Mouse (Mus musculus): ENCODE measurements at regions not wholly inside any gene's neighbourhood (a gene's known extent, or its start where the extent isn't known, plus 50 kb on each side); places are given as distances from the start of the nearest gene placed in this dataset.

GRCm38 (mm10) chr9:101438564-101439180 lies 187.1 kb upstream of the Ppp2r3a start:
- H3K9ac ChIP-seq: no peak overlapping the region
- no peaks in the 10 kb centered on the region for H3K9me3 ChIP-seq (replicated peaks)
- DNase-seq (no peak), ATAC-seq (ENCODE audit: low read depth) (no peak)
- H3K27ac ChIP-seq: no peak overlapping the region
- no peaks in the 10 kb centered on the region for H3K4me1 ChIP-seq (replicated peaks)
- H3K27me3 ChIP-seq: no peaks in the 10 kb centered on the region
- H3K36me3 ChIP-seq: no peaks in the 10 kb centered on the region
- 47% methylated on average over 12 of the region's 12 CpGs for WGBS (ENCODE audit: insufficient replicate concordance)
- no peak overlapping the region for H3K4me3 ChIP-seq (replicated peaks)
- no peak overlapping the region for H3K4me2 ChIP-seq

GRCm38 (mm10) chr9:101424974-101425670 lies 173.5 kb upstream of the Ppp2r3a start:
- H3K36me3 ChIP-seq: no peaks in the 10 kb centered on the region
- H3K27ac ChIP-seq: no peak overlapping the region
- H3K4me2 ChIP-seq: no peak overlapping the region
- H3K4me3 ChIP-seq (replicated peaks): no peak overlapping the region
- no peaks in the 10 kb centered on the region for H3K27me3 ChIP-seq
- H3K4me1 ChIP-seq (replicated peaks): no peaks in the 10 kb centered on the region
- no peak overlapping the region for H3K9ac ChIP-seq
- ATAC-seq (ENCODE audit: low read depth) (no peak), DNase-seq (no peak)
- 69% methylated on average over 12 of the region's 12 CpGs for WGBS (ENCODE audit: insufficient replicate concordance)
- H3K9me3 ChIP-seq (replicated peaks): no peaks in the 10 kb centered on the region; the same call in 1 of the 2 replicates

GRCm38 (mm10) chr9:101423041-101423440 lies 171.4 kb upstream of the Ppp2r3a start:
- no peak overlapping the region for H3K4me2 ChIP-seq
- no peaks in the 10 kb centered on the region for H3K4me1 ChIP-seq (replicated peaks)
- H3K4me3 ChIP-seq (replicated peaks): no peak overlapping the region
- WGBS (ENCODE audit: insufficient replicate concordance): 79% methylated on average over 5 of the region's 5 CpGs
- H3K9ac ChIP-seq: no peak overlapping the region
- H3K9me3 ChIP-seq (replicated peaks): no peaks in the 10 kb centered on the region; the same call in 1 of the 2 replicates
- ATAC-seq (ENCODE audit: low read depth) (no peak), DNase-seq (no peak)
- no peak overlapping the region for H3K27ac ChIP-seq
- no peaks in the 10 kb centered on the region for H3K27me3 ChIP-seq
- no peaks in the 10 kb centered on the region for H3K36me3 ChIP-seq

GRCm38 (mm10) chr9:101422006-101422405 lies 170.4 kb upstream of the Ppp2r3a start:
- Histone ChIP-seq H3K4me3 (replicated peaks) (no peak overlapping the region), H3K9me3 (replicated peaks) (no peaks in the 10 kb centered on the region; the same call in 1 of the 2 replicates), H3K9ac (no peak overlapping the region), H3K27ac (no peak overlapping the region), H3K4me1 (replicated peaks) (no peaks in the 10 kb centered on the region), H3K27me3 (no peaks in the 10 kb centered on the region), H3K4me2 (no peak overlapping the region), H3K36me3 (no peaks in the 10 kb centered on the region)
- WGBS (ENCODE audit: insufficient replicate concordance): 75% methylated on average over 11 of the region's 11 CpGs
- no peak for ATAC-seq (ENCODE audit: low read depth)
- DNase-seq: no peak

- Histone ChIP-seq H3K4me1 (replicated peaks) (no peaks in the 10 kb centered on the region), H3K4me3 (replicated peaks) (no peak overlapping the region), H3K9me3 (replicated peaks) (no peaks in the 10 kb centered on the region; the same call in 1 of the 2 replicates), H3K27ac (no peak overlapping the region), H3K9ac (no peak overlapping the region), H3K27me3 (no peaks in the 10 kb centered on the region), H3K4me2 (no peak overlapping the region), H3K36me3 (no peaks in the 10 kb centered on the region)
- no peak for DNase-seq
- WGBS (ENCODE audit: insufficient replicate concordance): 79% methylated on average over 7 of the region's 7 CpGs
- ATAC-seq (ENCODE audit: low read depth): no peak
Observed at GRCm38 (mm10) chr9:101421136-101421535, 169.5 kb upstream of the Ppp2r3a start.

- no peak for DNase-seq
- no peaks in the 10 kb centered on the region for H3K4me1 ChIP-seq (replicated peaks)
- no peak overlapping the region for H3K9ac ChIP-seq
- no peaks in the 10 kb centered on the region for H3K36me3 ChIP-seq
- ATAC-seq (ENCODE audit: low read depth): no peak
- WGBS (ENCODE audit: insufficient replicate concordance): 65% methylated on average over 4 of the region's 4 CpGs
- H3K4me3 ChIP-seq (replicated peaks): no peak overlapping the region
- H3K27ac ChIP-seq: no peak overlapping the region
- no peaks in the 10 kb centered on the region; the same call in 1 of the 2 replicates for H3K9me3 ChIP-seq (replicated peaks)
- H3K4me2 ChIP-seq: no peak overlapping the region
- H3K27me3 ChIP-seq: no peaks in the 10 kb centered on the region
Observed at GRCm38 (mm10) chr9:101420181-101420580, 168.6 kb upstream of the Ppp2r3a start.

GRCm38 (mm10) chr9:101417660-101418059 lies 166.1 kb upstream of the Ppp2r3a start:
- H3K4me1 ChIP-seq (replicated peaks): no peaks in the 10 kb centered on the region
- H3K36me3 ChIP-seq: no peaks in the 10 kb centered on the region
- H3K4me2 ChIP-seq: no peak overlapping the region
- H3K27me3 ChIP-seq: no peaks in the 10 kb centered on the region
- H3K9ac ChIP-seq: no peak overlapping the region
- DNase-seq (no peak), ATAC-seq (ENCODE audit: low read depth) (no peak)
- no peak overlapping the region for H3K4me3 ChIP-seq (replicated peaks)
- no peak overlapping the region for H3K27ac ChIP-seq
- 61% methylated on average over 2 of the region's 2 CpGs for WGBS (ENCODE audit: insufficient replicate concordance)
- no peaks in the 10 kb centered on the region; the same call in 1 of the 2 replicates for H3K9me3 ChIP-seq (replicated peaks)

GRCm38 (mm10) chr9:101416321-101416720 lies 164.7 kb upstream of the Ppp2r3a start:
- Histone ChIP-seq H3K27me3 (no peaks in the 10 kb centered on the region), H3K4me2 (no peak overlapping the region), H3K36me3 (no peaks in the 10 kb centered on the region), H3K4me3 (replicated peaks) (no peak overlapping the region), H3K4me1 (replicated peaks) (no peaks in the 10 kb centered on the region), H3K27ac (no peak overlapping the region), H3K9ac (no peak overlapping the region), H3K9me3 (replicated peaks) (no peaks in the 10 kb centered on the region)
- DNase-seq (no peak), ATAC-seq (ENCODE audit: low read depth) (no peak)
- 74% methylated on average over 6 of the region's 6 CpGs for WGBS (ENCODE audit: insufficient replicate concordance)

GRCm38 (mm10) chr9:101413071-101413633 lies 161.6 kb upstream of the Ppp2r3a start:
- no peak overlapping the region for H3K4me2 ChIP-seq
- H3K4me3 ChIP-seq (replicated peaks): no peak overlapping the region
- no peak for ATAC-seq (ENCODE audit: low read depth)
- H3K36me3 ChIP-seq: no peaks in the 10 kb centered on the region
- no peak overlapping the region for H3K27ac ChIP-seq
- 50% methylated on average over 3 of the region's 3 CpGs for WGBS (ENCODE audit: insufficient replicate concordance)
- H3K27me3 ChIP-seq: no peaks in the 10 kb centered on the region
- no peak for DNase-seq
- no peaks in the 10 kb centered on the region for H3K4me1 ChIP-seq (replicated peaks)
- no peak overlapping the region for H3K9ac ChIP-seq
- no peaks in the 10 kb centered on the region for H3K9me3 ChIP-seq (replicated peaks)

- H3K27ac ChIP-seq: no peak overlapping the region
- H3K27me3 ChIP-seq: no peaks in the 10 kb centered on the region
- no peaks in the 10 kb centered on the region for H3K9me3 ChIP-seq (replicated peaks)
- 47% methylated on average over 3 of the region's 3 CpGs for WGBS (ENCODE audit: insufficient replicate concordance)
- no peaks in the 10 kb centered on the region for H3K36me3 ChIP-seq
- ATAC-seq (ENCODE audit: low read depth): no peak
- no peak for DNase-seq
- H3K9ac ChIP-seq: no peak overlapping the region
- no peaks in the 10 kb centered on the region for H3K4me1 ChIP-seq (replicated peaks)
- H3K4me3 ChIP-seq (replicated peaks): no peak overlapping the region
- H3K4me2 ChIP-seq: no peak overlapping the region
Observed at GRCm38 (mm10) chr9:101411951-101412350, 160.4 kb upstream of the Ppp2r3a start.

- Histone ChIP-seq H3K9me3 (replicated peaks) (no peaks in the 10 kb centered on the region), H3K4me2 (no peak overlapping the region), H3K4me3 (replicated peaks) (no peak overlapping the region), H3K27ac (no peak overlapping the region), H3K9ac (no peak overlapping the region), H3K4me1 (replicated peaks) (no peaks in the 10 kb centered on the region), H3K36me3 (no peaks in the 10 kb centered on the region), H3K27me3 (no peaks in the 10 kb centered on the region)
- no peak for DNase-seq
- no peak for ATAC-seq (ENCODE audit: low read depth)
- WGBS (ENCODE audit: insufficient replicate concordance): 68% methylated on average over 5 of the region's 5 CpGs
Observed at GRCm38 (mm10) chr9:101411532-101411880, 159.9 kb upstream of the Ppp2r3a start.

Data from liver, embryonic 13.5 days (tissue).